Mouse (Mus musculus): ENCODE results near the gene Fbn1.

- no peak for TF ChIP-seq CTCF (IDR thresholded peaks at IDR 0.05; ENCODE audit: low read depth)
- no peak for TF ChIP-seq EP300 (IDR thresholded peaks at IDR 0.05; ENCODE audit: low read depth)
These were observed 238.9 kb downstream of the Fbn1 start for GRCm38 (mm10) chr2:125268876-125269275.
